Mouse (Mus musculus): ENCODE measurements around the gene Fetub. TPM values are rescaled to one million over a fixed set of nuclear protein-coding genes. Genes with fewer than 3 reads are reported as not detected.

Gene Fetub
- total RNA-seq, 2 experiments from 2014 or later, result 0.22 to 0.30 TPM

DNA sequence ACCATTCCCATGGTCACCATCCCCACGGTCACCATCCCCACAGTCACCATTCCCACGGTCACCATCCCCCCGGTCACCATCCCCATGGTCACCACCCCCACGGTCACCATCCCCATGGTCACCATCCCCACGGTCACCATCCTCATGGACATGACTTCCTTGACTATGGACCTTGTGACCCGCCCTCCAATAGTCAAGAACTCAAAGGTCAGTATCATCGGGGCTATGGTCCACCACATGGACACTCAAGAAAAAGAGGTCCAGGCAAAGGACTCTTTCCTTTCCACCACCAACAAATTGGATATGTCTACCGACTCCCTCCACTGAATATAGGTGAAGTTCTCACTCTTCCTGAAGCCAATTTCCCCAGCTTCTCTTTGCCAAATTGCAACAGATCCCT lies 42.9 kb downstream of the Fetub start:
- no peak for DNase-seq (ENCODE audit: low spot score in 2 of 2)

DNA sequence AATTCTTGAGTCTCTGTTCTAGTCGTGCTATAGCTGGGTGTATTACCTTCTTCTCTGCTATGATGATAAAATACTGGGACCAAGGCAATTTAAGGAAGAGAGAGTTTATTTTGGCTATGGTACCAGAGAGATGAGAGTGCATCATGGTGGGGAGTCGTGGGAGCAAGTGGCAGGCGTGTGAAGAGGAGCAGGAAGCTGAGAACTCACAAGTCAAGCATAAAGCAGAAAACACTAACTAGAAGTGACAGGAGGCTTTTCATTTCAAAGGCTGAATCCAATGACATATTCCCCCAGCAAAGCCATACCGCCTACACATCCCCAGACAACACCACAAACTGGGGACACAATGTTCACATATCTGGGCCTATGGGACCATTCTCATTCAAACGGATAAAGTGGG lies 44.1 kb downstream of the Fetub start:
- DNase-seq (ENCODE audit: low spot score in 2 of 2), result no peak

DNA sequence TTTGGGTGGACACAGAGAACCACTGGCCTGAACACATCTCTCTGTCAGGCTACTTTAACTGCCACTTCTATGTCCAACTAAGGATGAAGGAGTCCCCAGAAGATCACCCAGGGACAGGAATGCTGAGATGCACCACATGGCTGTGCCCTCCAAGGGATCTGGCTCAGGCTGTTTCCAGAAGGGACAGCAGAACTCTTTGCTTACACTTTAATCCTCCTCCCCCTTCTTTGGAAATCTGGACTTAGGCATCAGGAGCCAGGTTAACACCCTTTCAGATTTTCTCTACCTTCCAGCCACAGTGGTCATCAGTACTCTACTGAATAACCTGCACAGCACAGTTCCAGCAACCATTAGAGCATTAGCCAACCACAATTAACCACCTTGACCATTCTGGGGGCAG lies 45.2 kb downstream of the Fetub start:
- no peak for DNase-seq (ENCODE audit: low spot score in 2 of 2)

DNA sequence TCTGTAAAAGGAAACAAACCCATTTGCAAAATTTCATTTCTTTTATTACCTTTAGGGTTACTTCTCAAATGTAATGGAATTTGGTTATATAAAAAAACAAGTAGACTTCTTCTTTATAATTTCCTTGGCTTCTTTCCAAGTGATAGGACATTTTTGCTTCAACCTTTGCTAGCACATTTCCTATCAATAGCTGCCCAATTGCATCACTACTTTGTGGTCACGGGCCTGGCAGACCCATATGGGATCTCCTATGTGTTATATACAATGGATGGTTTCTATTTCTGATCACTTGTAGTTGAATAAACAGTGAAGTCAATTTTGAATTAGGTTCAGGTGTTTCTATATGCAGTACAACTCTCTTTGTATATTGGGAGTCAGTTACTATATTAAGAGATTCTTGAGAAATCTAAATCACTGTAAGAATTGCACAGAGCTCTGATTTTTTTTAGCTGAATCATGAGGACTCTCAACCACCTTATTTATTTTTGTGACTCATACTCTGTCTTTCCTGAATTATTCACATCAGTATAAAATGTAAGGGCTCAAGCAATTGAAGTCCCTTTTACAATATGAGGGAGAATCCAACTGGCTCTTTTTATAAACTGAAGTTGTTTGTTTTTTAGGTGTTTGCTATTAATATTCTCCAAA lies 49.4 kb downstream of the Fetub start:
- no peak for DNase-seq (ENCODE audit: low spot score in 2 of 2)

Other genes with a start within 250 kb of the Fetub start
- not detected for gene Crygs, start 106.8 kb upstream of the Fetub start, total RNA-seq (2021)
- 10 to 100 TPM; 15.0 to 16.4 TPM for gene Tbccd1, start 60.7 kb upstream of the Fetub start, total RNA-seq (2021)
- 10 to 100 TPM; 67.0 to 69.8 TPM for gene Dnajb11, start 60.5 kb upstream of the Fetub start, total RNA-seq (2021)
- gene Ahsg, start 27.1 kb upstream of the Fetub start, total RNA-seq (2021), result not detected
- not detected for gene Hrg, start 32.7 kb downstream of the Fetub start, total RNA-seq (2021)
- not detected for gene Kng2, start 111.1 kb downstream of the Fetub start, total RNA-seq (2021)
- not detected for gene Kng1, start 139.5 kb downstream of the Fetub start, total RNA-seq (2021)
- gene Eif4a2, start 189.1 kb downstream of the Fetub start, total RNA-seq (2021), result 100 to 1,000 TPM; 905 to 926 TPM
- gene Rfc4, start 209.4 kb downstream of the Fetub start, total RNA-seq (2021), result 1 to 10 TPM; 2.5 to 3.9 TPM
- gene Adipoq, start 228.2 kb downstream of the Fetub start, total RNA-seq (2021), result not detected